Mouse (Mus musculus) ES-E14 (cell line): ENCODE results near the gene Olfr1406.

Source experiments
- HCFC1 ChIP-seq: IDR thresholded peaks from 2 replicates; pipeline ENCODE4 v1.6.1; 2012; ENCODE audit warnings: low read length, inconsistent platforms, borderline replicate concordance; ENCODE audit not compliant: insufficient read depth
- MAFK ChIP-seq: IDR thresholded peaks from 2 replicates; pipeline ENCODE4 v1.6.1; 2014; ENCODE audit warnings: mild to moderate bottlenecking, low read depth, low read length, inconsistent platforms; ENCODE audit not compliant: insufficient read depth

GRCm38 (mm10) chr1:173227081-173227480 is 36.6 kb upstream of the Olfr1406 start, which contains the start of gene Fcer1a:
- TF ChIP-seq MAFK = no peak
- TF ChIP-seq HCFC1 = no peak
